Mouse (Mus musculus): Measurements from ENCODE around the gene Tepp. TPM values are rescaled to one million over a fixed set of nuclear protein-coding genes. Genes with fewer than 3 reads are reported as not detected.
A peak's percentile ranks its signal among the peaks of the same experiment; 100 is the strongest.

The Tepp gene
- polyA plus RNA-seq, 1 experiment from 2014 or later = not detected

DNA sequence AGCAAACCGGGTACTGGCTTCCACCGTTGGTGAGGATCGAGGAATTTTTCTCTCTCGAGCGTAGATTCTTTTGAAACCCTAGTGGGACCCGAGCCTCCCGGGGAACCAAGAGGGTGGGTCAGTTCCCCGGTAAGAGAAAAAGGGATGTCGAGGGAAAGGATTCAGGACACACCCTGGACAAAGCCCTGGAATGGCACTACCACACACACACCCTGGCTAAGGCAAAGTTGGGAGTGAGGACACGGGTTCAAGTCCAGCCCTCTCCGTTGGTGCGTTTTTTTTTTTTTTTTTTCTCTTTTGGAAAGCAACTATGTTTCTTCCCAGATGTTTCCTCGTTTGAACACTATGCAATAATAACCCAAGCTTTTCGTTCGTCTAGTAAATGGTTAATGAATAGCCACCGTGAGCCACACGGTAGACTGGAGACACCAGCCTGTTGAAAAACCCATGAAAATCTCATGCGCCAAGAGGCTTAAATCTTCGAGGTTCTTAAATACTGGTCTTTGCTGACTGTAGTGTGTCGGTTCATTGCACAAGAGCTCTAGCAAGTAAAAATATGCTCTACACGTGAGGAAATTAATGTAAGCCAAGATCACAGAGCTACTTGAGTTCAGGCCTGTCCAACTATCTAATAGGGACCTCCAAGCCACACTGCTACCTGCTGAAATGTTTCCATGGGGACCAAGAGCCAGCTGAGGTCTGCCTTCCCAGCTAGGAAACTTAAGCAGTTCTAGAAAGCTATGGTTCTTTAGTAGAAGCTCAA lies 22.3 kb downstream of the Tepp start:
- Histone ChIP-seq H3K9me3 (ENCODE audit: control insufficient read depth, low read depth, low read length) (no peaks in the 10 kb centered on the region), H3K4me3 (ENCODE audit: low read depth, low read length) (peak overlapping the region; percentile 87), H3K9ac (replicated peaks; ENCODE audit: low read depth, low read length) (peak overlapping the region; percentile 79), H3K4me1 (ENCODE audit: control insufficient read depth, insufficient read depth, low read length) (peaks cover 10% of the 10 kb centered on the region), H3K27me3 (ENCODE audit: control insufficient read depth, insufficient read depth, low read length) (no peaks in the 10 kb centered on the region), H3K36me3 (ENCODE audit: control insufficient read depth, insufficient read depth, low read length) (peaks cover 26% of the 10 kb centered on the region), H3K27ac (ENCODE audit: low read length) (peak overlapping the region; percentile 98), H3K4me2 (replicated peaks; ENCODE audit: low read depth, low read length) (peak overlapping the region; percentile 90)
- 22% methylated on average over 21 of the region's 21 CpGs for WGBS
- no peak for ATAC-seq (ENCODE audit: insufficient number of reproducible peaks, insufficient read depth, low FRiP score, low read depth)

GRCm38 (mm10) chr8:95335706-95336105 lies 25.3 kb downstream of the Tepp start:
- ATAC-seq (ENCODE audit: insufficient number of reproducible peaks, insufficient read depth, low FRiP score, low read depth) = no peak
- H3K4me1 ChIP-seq (ENCODE audit: control insufficient read depth, insufficient read depth, low read length) = no peaks in the 10 kb centered on the region
- H3K36me3 ChIP-seq (ENCODE audit: control insufficient read depth, insufficient read depth, low read length) = peaks cover 9% of the 10 kb centered on the region
- no peaks in the 10 kb centered on the region for H3K9me3 ChIP-seq (ENCODE audit: control insufficient read depth, low read depth, low read length)
- no peaks in the 10 kb centered on the region for H3K27me3 ChIP-seq (ENCODE audit: control insufficient read depth, insufficient read depth, low read length)
- H3K4me3 ChIP-seq (ENCODE audit: low read depth, low read length) = no peak overlapping the region
- no peak overlapping the region for H3K9ac ChIP-seq (replicated peaks; ENCODE audit: low read depth, low read length)
- no peak overlapping the region for H3K4me2 ChIP-seq (replicated peaks; ENCODE audit: low read depth, low read length)
- 93% methylated on average over 1 of the region's 1 CpGs for WGBS
- H3K27ac ChIP-seq (ENCODE audit: low read length) = no peak overlapping the region

- Histone ChIP-seq H3K9ac (replicated peaks; ENCODE audit: low read depth, low read length) (no peak overlapping the region), H3K4me2 (replicated peaks; ENCODE audit: low read depth, low read length) (no peak overlapping the region), H3K36me3 (ENCODE audit: control insufficient read depth, insufficient read depth, low read length) (peaks cover 12% of the 10 kb centered on the region), H3K4me1 (ENCODE audit: control insufficient read depth, insufficient read depth, low read length) (no peaks in the 10 kb centered on the region), H3K9me3 (ENCODE audit: control insufficient read depth, low read depth, low read length) (no peaks in the 10 kb centered on the region), H3K27me3 (ENCODE audit: control insufficient read depth, insufficient read depth, low read length) (no peaks in the 10 kb centered on the region), H3K4me3 (ENCODE audit: low read depth, low read length) (no peak overlapping the region), H3K27ac (ENCODE audit: low read length) (no peak overlapping the region)
- ATAC-seq (ENCODE audit: insufficient number of reproducible peaks, insufficient read depth, low FRiP score, low read depth) = no peak
Measured at GRCm38 (mm10) chr8:95336363-95336762, 26.0 kb downstream of the Tepp start.

GRCm38 (mm10) chr8:95341721-95342120 lies 31.4 kb downstream of the Tepp start:
- H3K9me3 ChIP-seq (ENCODE audit: control insufficient read depth, low read depth, low read length) = no peaks in the 10 kb centered on the region
- H3K27me3 ChIP-seq (ENCODE audit: control insufficient read depth, insufficient read depth, low read length) = no peaks in the 10 kb centered on the region
- WGBS = 63% methylated on average over 5 of the region's 5 CpGs
- H3K27ac ChIP-seq (ENCODE audit: low read length) = no peak overlapping the region
- H3K36me3 ChIP-seq (ENCODE audit: control insufficient read depth, insufficient read depth, low read length) = peaks cover 17% of the 10 kb centered on the region
- H3K4me2 ChIP-seq (replicated peaks; ENCODE audit: low read depth, low read length) = no peak overlapping the region
- no peak overlapping the region for H3K4me3 ChIP-seq (ENCODE audit: low read depth, low read length)
- no peak for ATAC-seq (ENCODE audit: insufficient number of reproducible peaks, insufficient read depth, low FRiP score, low read depth)
- H3K9ac ChIP-seq (replicated peaks; ENCODE audit: low read depth, low read length) = no peak overlapping the region
- H3K4me1 ChIP-seq (ENCODE audit: control insufficient read depth, insufficient read depth, low read length) = no peaks in the 10 kb centered on the region

DNA sequence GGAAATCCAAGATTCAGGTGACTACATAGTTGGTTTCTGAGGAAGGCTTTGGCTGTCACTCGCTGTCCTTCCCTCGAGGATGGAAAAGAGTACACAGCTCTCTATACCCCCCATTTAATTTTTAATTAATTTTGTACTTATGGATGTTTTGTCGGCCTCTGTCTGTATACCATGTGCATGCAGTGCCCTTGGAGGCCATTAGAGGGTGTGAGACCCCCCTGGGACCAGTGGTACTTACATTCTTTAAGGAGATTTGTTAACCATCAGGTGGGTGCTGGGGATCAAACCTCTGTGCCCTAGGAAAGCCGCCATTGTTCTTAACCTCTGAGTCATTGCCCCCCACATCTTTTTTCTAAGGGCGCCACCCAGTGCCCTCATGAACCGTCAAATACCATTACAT lies 34.3 kb downstream of the Tepp start:
- H3K9ac ChIP-seq (replicated peaks; ENCODE audit: low read depth, low read length) = no peak overlapping the region
- 74% methylated on average over 6 of the region's 6 CpGs for WGBS
- no peak overlapping the region for H3K4me2 ChIP-seq (replicated peaks; ENCODE audit: low read depth, low read length)
- peaks cover 12% of the 10 kb centered on the region for H3K36me3 ChIP-seq (ENCODE audit: control insufficient read depth, insufficient read depth, low read length)
- peaks cover 8% of the 10 kb centered on the region; the same call in 1 of the 2 replicates for H3K4me1 ChIP-seq (ENCODE audit: control insufficient read depth, insufficient read depth, low read length)
- no peaks in the 10 kb centered on the region for H3K27me3 ChIP-seq (ENCODE audit: control insufficient read depth, insufficient read depth, low read length)
- ATAC-seq (ENCODE audit: insufficient number of reproducible peaks, insufficient read depth, low FRiP score, low read depth) = no peak
- H3K4me3 ChIP-seq (ENCODE audit: low read depth, low read length) = no peak overlapping the region
- no peak overlapping the region for H3K27ac ChIP-seq (ENCODE audit: low read length)
- no peaks in the 10 kb centered on the region for H3K9me3 ChIP-seq (ENCODE audit: control insufficient read depth, low read depth, low read length)

GRCm38 (mm10) chr8:95346643-95347545 lies 36.5 kb downstream of the Tepp start:
- no peak overlapping the region for H3K4me2 ChIP-seq (replicated peaks; ENCODE audit: low read depth, low read length)
- no peaks in the 10 kb centered on the region for H3K27me3 ChIP-seq (ENCODE audit: control insufficient read depth, insufficient read depth, low read length)
- WGBS = 11% methylated on average over 8 of the region's 8 CpGs
- peaks cover 9% of the 10 kb centered on the region; the same call in 1 of the 2 replicates for H3K36me3 ChIP-seq (ENCODE audit: control insufficient read depth, insufficient read depth, low read length)
- no peak overlapping the region for H3K27ac ChIP-seq (ENCODE audit: low read length)
- peaks cover 11% of the 10 kb centered on the region; the same call in 1 of the 2 replicates for H3K4me1 ChIP-seq (ENCODE audit: control insufficient read depth, insufficient read depth, low read length)
- ATAC-seq (ENCODE audit: insufficient number of reproducible peaks, insufficient read depth, low FRiP score, low read depth) = peak; percentile 47; the same call in 1 of the 2 replicates
- H3K4me3 ChIP-seq (ENCODE audit: low read depth, low read length) = no peak overlapping the region
- H3K9ac ChIP-seq (replicated peaks; ENCODE audit: low read depth, low read length) = no peak overlapping the region
- no peaks in the 10 kb centered on the region for H3K9me3 ChIP-seq (ENCODE audit: control insufficient read depth, low read depth, low read length)

- H3K9me3 ChIP-seq (ENCODE audit: control insufficient read depth, low read depth, low read length) = no peaks in the 10 kb centered on the region
- peaks cover 9% of the 10 kb centered on the region; the same call in 1 of the 2 replicates for H3K36me3 ChIP-seq (ENCODE audit: control insufficient read depth, insufficient read depth, low read length)
- H3K27me3 ChIP-seq (ENCODE audit: control insufficient read depth, insufficient read depth, low read length) = no peaks in the 10 kb centered on the region
- H3K4me1 ChIP-seq (ENCODE audit: control insufficient read depth, insufficient read depth, low read length) = peaks cover 11% of the 10 kb centered on the region; the same call in 1 of the 2 replicates
- 86% methylated on average over 2 of the region's 2 CpGs for WGBS
- ATAC-seq (ENCODE audit: insufficient number of reproducible peaks, insufficient read depth, low FRiP score, low read depth) = no peak
- H3K4me2 ChIP-seq (replicated peaks; ENCODE audit: low read depth, low read length) = no peak overlapping the region
- no peak overlapping the region for H3K9ac ChIP-seq (replicated peaks; ENCODE audit: low read depth, low read length)
- no peak overlapping the region for H3K4me3 ChIP-seq (ENCODE audit: low read depth, low read length)
- no peak overlapping the region for H3K27ac ChIP-seq (ENCODE audit: low read length)
Measured at GRCm38 (mm10) chr8:95348356-95348755, 38.0 kb downstream of the Tepp start.

GRCm38 (mm10) chr8:95348811-95349630 lies 38.7 kb downstream of the Tepp start:
- 56% methylated on average over 19 of the region's 19 CpGs for WGBS
- no peak for ATAC-seq (ENCODE audit: insufficient number of reproducible peaks, insufficient read depth, low FRiP score, low read depth)
- H3K27ac ChIP-seq (ENCODE audit: low read length) = no peak overlapping the region
- 0 out of 2 replicates have a peak, but pooled peaks cover 2% of the 10 kb centered on the region for H3K27me3 ChIP-seq (ENCODE audit: control insufficient read depth, insufficient read depth, low read length)
- H3K4me3 ChIP-seq (ENCODE audit: low read depth, low read length) = no peak overlapping the region
- peaks cover 5% of the 10 kb centered on the region; the same call in 1 of the 2 replicates for H3K36me3 ChIP-seq (ENCODE audit: control insufficient read depth, insufficient read depth, low read length)
- H3K9ac ChIP-seq (replicated peaks; ENCODE audit: low read depth, low read length) = no peak overlapping the region
- no peaks in the 10 kb centered on the region for H3K9me3 ChIP-seq (ENCODE audit: control insufficient read depth, low read depth, low read length)
- no peak overlapping the region for H3K4me2 ChIP-seq (replicated peaks; ENCODE audit: low read depth, low read length)
- H3K4me1 ChIP-seq (ENCODE audit: control insufficient read depth, insufficient read depth, low read length) = peaks cover 11% of the 10 kb centered on the region; the same call in 1 of the 2 replicates
